Mouse (Mus musculus): Measurements from ENCODE around the gene Ddx17. TPM values are rescaled to one million over a fixed set of nuclear protein-coding genes. Genes with fewer than 3 reads are reported as not detected.

The Ddx17 gene
- total and polyA plus RNA-seq, 3 experiments, result 79.8 to 114 (median 93.0) TPM

GRCm38 (mm10) chr15:79548226-79548625 lies 1.7 kb upstream of the Ddx17 start:
- no peak for DNase-seq (ENCODE audit: extremely low read depth)
- no peak overlapping the region for H3K4me3 ChIP-seq (replicated peaks in 1 of 3; ENCODE audit: low read depth in 2 of 3, low read length in 2 of 3, poor library complexity in 1 of 3)
- dilution Hi-C loops (cut with MboI; ENCODE audit: extremely low pct_ligation_motif_present, extremely low pct_unique_long_range_greater_than_20kb, low sequenced_read_pairs) (no loop called here), in situ Hi-C loops (cut with MboI; ENCODE audit: low pct_ligation_motif_present, low pct_unique_long_range_greater_than_20kb, low sequenced_read_pairs) (no loop called here)
- peaks cover 28% of the 10 kb centered on the region for H3K79me2 ChIP-seq (replicated peaks; ENCODE audit: control insufficient read depth, extremely low read depth, insufficient read depth, poor library complexity, severe bottlenecking)
- H3K9me3 ChIP-seq (replicated peaks; ENCODE audit: low read length), result no peaks in the 10 kb centered on the region
- no peak overlapping the region for H3K9ac ChIP-seq (ENCODE audit: insufficient read depth, low read depth)
- TF ChIP-seq NRF1 (IDR thresholded peaks at IDR 0.05; ENCODE audit: low read depth, low read length), result no peak
- TF ChIP-seq KAT2A (IDR thresholded peaks at IDR 0.05; ENCODE audit: insufficient replicate concordance, low read length), result no peak
- H3K27me3 ChIP-seq (replicated peaks), result peaks cover 2% of the 10 kb centered on the region
- peaks cover 5 to 12% of the 10 kb centered on the region in 2 experiments for H3K36me3 ChIP-seq (replicated peaks in 1 of 2; ENCODE audit: control insufficient read depth in 1 of 2, insufficient read depth in 1 of 2, low read length in 1 of 2)
- H3K4me1 ChIP-seq (ENCODE audit: control insufficient read depth in 1 of 2, insufficient read depth in 2 of 2), result peaks cover under 1 to 17% of the 10 kb centered on the region in 2 experiments; a peak in 2 of 4 replicates
- H3K27ac ChIP-seq (ENCODE audit: insufficient read depth, low read depth), result no peak overlapping the region
- no peak overlapping the region for H3K4me2 ChIP-seq (ENCODE audit: insufficient read depth, low read depth, poor library complexity, severe bottlenecking)

GRCm38 (mm10) chr15:79547289-79547820 lies 814 bp upstream of the Ddx17 start:
- Histone ChIP-seq H3K9ac (ENCODE audit: insufficient read depth, low read depth) (no peak overlapping the region), H3K79me2 (replicated peaks; ENCODE audit: control insufficient read depth, extremely low read depth, insufficient read depth, poor library complexity, severe bottlenecking) (peaks cover 37% of the 10 kb centered on the region), H3K9me3 (replicated peaks; ENCODE audit: low read length) (no peaks in the 10 kb centered on the region), H3K4me2 (ENCODE audit: insufficient read depth, low read depth, poor library complexity, severe bottlenecking) (no peak overlapping the region), H3K4me3 (replicated peaks in 1 of 3; ENCODE audit: low read depth in 2 of 3, low read length in 2 of 3, poor library complexity in 1 of 3) (peak overlapping the region in 1 of 3 experiments; percentile 87), H3K27me3 (replicated peaks) (peaks cover 2% of the 10 kb centered on the region), H3K27ac (ENCODE audit: insufficient read depth, low read depth) (no peak overlapping the region), H3K36me3 (replicated peaks in 1 of 2; ENCODE audit: control insufficient read depth in 1 of 2, insufficient read depth in 1 of 2, low read length in 1 of 2) (peaks cover 13 to 20% of the 10 kb centered on the region in 2 experiments), H3K4me1 (ENCODE audit: control insufficient read depth in 1 of 2, insufficient read depth in 2 of 2) (peaks cover 5 to 24% of the 10 kb centered on the region in 2 experiments; a peak in 3 of 4 replicates)
- dilution Hi-C loops (cut with MboI; ENCODE audit: extremely low pct_ligation_motif_present, extremely low pct_unique_long_range_greater_than_20kb, low sequenced_read_pairs) (no loop called here), in situ Hi-C loops (cut with MboI; ENCODE audit: low pct_ligation_motif_present, low pct_unique_long_range_greater_than_20kb, low sequenced_read_pairs) (no loop called here)
- TF ChIP-seq TCF12 (IDR thresholded peaks at IDR 0.05; ENCODE audit: low read depth, low read length) (no peak), EP300 (IDR thresholded peaks at IDR 0.05; ENCODE audit: low read length) (no peak), ZKSCAN1 (IDR thresholded peaks at IDR 0.05; ENCODE audit: borderline replicate concordance, low read depth, low read length) (no peak), CHD2 (IDR thresholded peaks at IDR 0.05; ENCODE audit: low read length) (no peak), ZMIZ1 (IDR thresholded peaks at IDR 0.05; ENCODE audit: low read depth, low read length) (no peak)
- DNase-seq (ENCODE audit: extremely low read depth), result no peak

- dilution Hi-C loops (cut with MboI; ENCODE audit: extremely low pct_ligation_motif_present, extremely low pct_unique_long_range_greater_than_20kb, low sequenced_read_pairs), result no loop called here
Observed at GRCm38 (mm10) chr15:79545921-79546399, 581 bp downstream of the Ddx17 start.

More at GRCm38 (mm10) chr15:79545921-79546399, 581 bp downstream of the Ddx17 start:
- Histone ChIP-seq H3K9ac (ENCODE audit: insufficient read depth, low read depth) (peak overlapping the region; percentile 97), H3K4me1 (ENCODE audit: control insufficient read depth in 1 of 2, insufficient read depth in 2 of 2) (peaks cover 5 to 24% of the 10 kb centered on the region in 2 experiments; a peak in 3 of 4 replicates), H3K4me2 (ENCODE audit: insufficient read depth, low read depth, poor library complexity, severe bottlenecking) (no peak overlapping the region), H3K36me3 (replicated peaks in 1 of 2; ENCODE audit: control insufficient read depth in 1 of 2, insufficient read depth in 1 of 2, low read length in 1 of 2) (peaks cover 21 to 33% of the 10 kb centered on the region in 2 experiments), H3K79me2 (replicated peaks; ENCODE audit: control insufficient read depth, extremely low read depth, insufficient read depth, poor library complexity, severe bottlenecking) (peaks cover 46% of the 10 kb centered on the region), H3K9me3 (replicated peaks; ENCODE audit: low read length) (no peaks in the 10 kb centered on the region), H3K27me3 (replicated peaks) (peaks cover 2% of the 10 kb centered on the region), H3K27ac (ENCODE audit: insufficient read depth, low read depth) (peak overlapping the region; percentile 82), H3K4me3 (replicated peaks in 1 of 3; ENCODE audit: low read depth in 2 of 3, low read length in 2 of 3, poor library complexity in 1 of 3) (peak overlapping the region; percentile 82 to 89 (median 87))
- TF ChIP-seq EP300 (IDR thresholded peaks at IDR 0.05; ENCODE audit: low read length), result no peak
- TF ChIP-seq HCFC1 (IDR thresholded peaks at IDR 0.05; ENCODE audit: low read depth, low read length), result peak; percentile 55; the same call in 1 of the 2 replicates
- TF ChIP-seq RCOR1 (conservative IDR thresholded peaks at IDR 0.05; ENCODE audit: low read depth, low read length), result no peak
- TF ChIP-seq UBTF (IDR thresholded peaks at IDR 0.05; ENCODE audit: low read depth, low read length), result peak; percentile 94; the same call in 1 of the 2 replicates
- 0 out of 2 replicates have a peak, but pooled peaks have one; percentile 43 for TF ChIP-seq NRF1 (IDR thresholded peaks at IDR 0.05; ENCODE audit: low read depth, low read length)
- no peak for TF ChIP-seq CHD2 (IDR thresholded peaks at IDR 0.05; ENCODE audit: low read length)
- TF ChIP-seq ZC3H11A (IDR thresholded peaks at IDR 0.05; ENCODE audit: low read depth, low read length), result no peak
- in situ Hi-C loops (cut with MboI; ENCODE audit: low pct_ligation_motif_present, low pct_unique_long_range_greater_than_20kb, low sequenced_read_pairs), result no loop called here
- no peak for DNase-seq (ENCODE audit: extremely low read depth)

All from CH12.LX (cell line).